Mouse (Mus musculus) gastrocnemius, adult 8-10 months (tissue): Measurements from ENCODE around the gene Atp5f1. TPM values are rescaled to one million over a fixed set of nuclear protein-coding genes. Genes with fewer than 3 reads are reported as not detected.
"Not testable (repeated sequence)": the region's sequence is repeated elsewhere in the genome, so short reads cannot be mapped to it uniquely, and the experiment has no call there.

Experiments
- DNase-seq, 2 experiments: peaks; one replicate each; pipeline ENCODE4 v3.0.0; 2022; ENCODE audit warnings: low spot score in 2 of 2
- total RNA-seq, 4 experiments: library from RNA; stranded (reverse); gene quantifications; 2 replicates each; pipeline ENCODE4 v1.2.4; 2022

Gene Atp5f1
- 100 to 1,000 TPM; 508 to 548 (median 541) TPM for total RNA-seq

- no peak for DNase-seq
These were observed at the start of gene Atp5f1 for GRCm38 (mm10) chr3:105959999-105960398. TSS of gene Atp5f1 (minus strand) at chr3:105960099.

GRCm38 (mm10) chr3:106003360-106003759, 43.5 kb upstream of the Atp5f1 start:
- not testable (repeated sequence) for DNase-seq

GRCm38 (mm10) chr3:106001416-106002370, 41.8 kb upstream of the Atp5f1 start:
- DNase-seq: no peak

- no peak for DNase-seq
These were observed 40.9 kb upstream of the Atp5f1 start for GRCm38 (mm10) chr3:106000707-106001375.

GRCm38 (mm10) chr3:105994730-105995129, 34.8 kb upstream of the Atp5f1 start:
- no peak for DNase-seq

GRCm38 (mm10) chr3:105991653-105992283, 31.9 kb upstream of the Atp5f1 start:
- DNase-seq: no peak

GRCm38 (mm10) chr3:105989611-105990010, 29.7 kb upstream of the Atp5f1 start:
- DNase-seq: not testable (repeated sequence)

- no peak for DNase-seq
These were observed 14.3 kb upstream of the Atp5f1 start for GRCm38 (mm10) chr3:105974174-105974573.

- no peak for DNase-seq
These were observed 13.5 kb upstream of the Atp5f1 start, which contains the start of gene Ovgp1 for GRCm38 (mm10) chr3:105973411-105973810. TSS of gene Ovgp1 (plus strand) at chr3:105973711.

GRCm38 (mm10) chr3:105971831-105972446, 12.0 kb upstream of the Atp5f1 start:
- DNase-seq: no peak

GRCm38 (mm10) chr3:105960700-105961099, 801 bp upstream of the Atp5f1 start:
- no peak for DNase-seq

- no peak for DNase-seq
These were observed 314 bp downstream of the Atp5f1 start for GRCm38 (mm10) chr3:105959585-105959984.

- DNase-seq: peak; percentile 91 to 92
These were observed 822 bp downstream of the Atp5f1 start, which contains the start of gene Wdr77 for GRCm38 (mm10) chr3:105958974-105959580. TSS of gene Wdr77 (plus strand) at chr3:105959369.

- no peak for DNase-seq
These were observed 1.7 kb downstream of the Atp5f1 start for GRCm38 (mm10) chr3:105958204-105958603.

GRCm38 (mm10) chr3:105957235-105957634, 2.7 kb downstream of the Atp5f1 start:
- DNase-seq: no peak

GRCm38 (mm10) chr3:105951348-105951747, 8.6 kb downstream of the Atp5f1 start:
- DNase-seq: no peak

GRCm38 (mm10) chr3:105936111-105936510, 23.8 kb downstream of the Atp5f1 start:
- DNase-seq: no peak

- DNase-seq: peak in 1 of 2 experiments; percentile 14
These were observed 24.9 kb downstream of the Atp5f1 start for GRCm38 (mm10) chr3:105935033-105935432.

GRCm38 (mm10) chr3:105933926-105934325, 26.0 kb downstream of the Atp5f1 start:
- no peak for DNase-seq

- DNase-seq: no peak
These were observed 27.4 kb downstream of the Atp5f1 start, which contains the start of gene I830077J02Rik for GRCm38 (mm10) chr3:105932240-105933071. TSS of gene I830077J02Rik (minus strand) at chr3:105932664.
